Mouse (Mus musculus) G1E (cell line): Measurements from ENCODE around the gene Ptgfrn. TPM values are rescaled to one million over a fixed set of nuclear protein-coding genes. Genes with fewer than 3 reads are reported as not detected.

Experiments
- ATAC-seq: 2 replicates; pipeline ENCODE4 v1.8.0; 2016; ENCODE audit warnings: mild to moderate bottlenecking; ENCODE audit not compliant: insufficient number of reproducible peaks, poor library complexity, low FRiP score, severe bottlenecking; ENCODE audit errors: extremely low read depth
- DNase-seq: peaks from one replicate; pipeline ENCODE4 v3.0.0; 2012; ENCODE audit warnings: low spot score
- H3K27me3 ChIP-seq: 2 replicates; pipeline ENCODE4 v1.6.1; 2012; ENCODE audit warnings: mild to moderate bottlenecking, low read length, inconsistent platforms; ENCODE audit not compliant: insufficient read depth
- H3K36me3 ChIP-seq: replicated peaks from 2 replicates; pipeline ENCODE3; 2012; ENCODE audit warnings: mild to moderate bottlenecking, inconsistent platforms
- H3K4me1 ChIP-seq: 2 replicates; pipeline ENCODE4 v1.6.1; 2012; ENCODE audit warnings: low read depth, low read length, inconsistent platforms, mixed read lengths; ENCODE audit not compliant: insufficient read depth
- H3K4me3 ChIP-seq: 2 replicates; pipeline ENCODE4 v1.5.1; 2012; ENCODE audit warnings: low read depth, mild to moderate bottlenecking, inconsistent platforms, low read length, moderate library complexity, mixed read lengths
- H3K9me3 ChIP-seq: replicated peaks from 2 replicates; pipeline ENCODE4 v1.6.1; 2012; ENCODE audit warnings: inconsistent platforms
- CTCF ChIP-seq: IDR thresholded peaks from 2 replicates; pipeline ENCODE4 v1.5.1; 2012; ENCODE audit warnings: low read depth, low read length, inconsistent platforms, mixed read lengths
- GATA1 ChIP-seq: IDR thresholded peaks from 2 replicates; pipeline ENCODE4 v1.6.1; 2012; ENCODE audit warnings: borderline replicate concordance, low read length, inconsistent platforms, mixed read lengths
- GATA2 ChIP-seq: IDR thresholded peaks from 2 replicates; pipeline ENCODE4 v1.6.1; 2012; ENCODE audit warnings: low read depth, low read length, inconsistent platforms, borderline replicate concordance
- POLR2AphosphoS5 ChIP-seq: IDR thresholded peaks from 2 replicates; pipeline ENCODE4 v1.6.1; 2012; ENCODE audit warnings: low read depth, low read length, inconsistent platforms; ENCODE audit not compliant: insufficient replicate concordance
- TAL1 ChIP-seq: conservative IDR thresholded peaks from 2 replicates; pipeline ENCODE4 v1.6.1; 2012; ENCODE audit warnings: low read depth, low read length, inconsistent platforms, mixed read lengths
- polyA plus RNA-seq: library from polyadenylated mRNA; stranded (reverse); fragments of >175 nt; gene quantifications from 2 replicates; pipeline ENCODE4 v1.2.3, GENCODE M21; 2012
- total RNA-seq, 2 experiments: library from RNA; stranded (forward) in 1 of 2; stranded (reverse) in 1 of 2; fragments of 200-1000 nt in 1 of 2; fragments of >200 nt in 1 of 2; fragmentation: Nextera tagmentation in 1 of 2; gene quantifications; 2 replicates each; pipeline ENCODE4 v1.2.3; 2014 to 2017

The Ptgfrn gene
- total and polyA plus RNA-seq, 3 experiments = under 0.01 TPM; not detected in 2

DNA sequence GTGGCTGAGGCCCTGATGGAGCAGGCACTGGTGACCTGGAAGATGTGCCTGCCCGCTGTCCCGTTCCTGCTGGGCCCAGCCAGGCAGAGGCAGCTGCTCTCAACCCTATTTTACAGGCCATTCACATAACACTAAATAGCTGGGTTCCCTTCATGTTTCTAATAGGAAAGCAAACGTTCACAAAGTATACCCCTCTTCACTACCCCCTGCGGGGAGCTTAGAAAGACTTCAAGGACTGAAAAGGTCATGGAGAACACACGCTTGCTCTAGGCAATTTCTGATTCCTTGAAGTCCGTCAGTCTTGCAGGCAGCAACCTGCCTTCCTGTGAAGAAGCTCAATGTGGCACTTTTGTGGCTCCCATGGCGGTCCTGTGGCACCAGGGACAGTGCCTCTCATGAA lies 68.1 kb downstream of the Ptgfrn start:
- Histone ChIP-seq H3K36me3 (no peaks in the 10 kb centered on the region), H3K4me1 (no peaks in the 10 kb centered on the region), H3K9me3 (no peaks in the 10 kb centered on the region), H3K4me3 (no peak overlapping the region), H3K27me3 (peaks cover 7% of the 10 kb centered on the region)
- ATAC-seq (no peak), DNase-seq (no peak)
- TF ChIP-seq POLR2AphosphoS5 (no peak), GATA1 (no peak), GATA2 (no peak), TAL1 (no peak), CTCF (no peak)

DNA sequence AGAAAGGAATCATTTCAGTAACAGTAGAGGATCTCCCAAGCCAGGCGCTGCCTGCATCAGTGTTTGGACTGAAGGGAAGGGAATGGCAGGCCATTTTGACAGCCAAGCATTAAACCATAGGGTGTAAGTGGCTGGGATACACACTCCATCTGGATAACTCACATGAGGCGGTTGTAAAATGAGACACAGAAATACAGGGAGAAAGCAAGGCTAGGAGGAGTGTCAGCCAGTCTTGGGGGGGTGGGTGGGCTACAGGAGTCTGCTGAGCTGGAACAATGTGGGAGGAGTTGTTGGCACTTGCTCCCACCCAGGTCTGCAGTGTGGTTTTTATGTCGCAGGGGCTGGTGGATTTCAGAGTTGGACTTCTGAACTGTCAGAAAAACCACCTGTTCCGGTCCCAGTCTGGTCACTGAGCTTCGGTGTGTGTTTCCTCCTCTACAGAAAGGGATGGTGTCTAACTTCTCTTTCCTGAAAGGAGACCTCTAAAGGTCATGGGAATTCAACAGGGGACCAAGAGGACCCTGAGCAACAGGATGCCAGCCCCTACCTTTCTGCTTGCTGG lies 72.0 kb downstream of the Ptgfrn start:
- TF ChIP-seq GATA2 = no peak
- no peak for TF ChIP-seq POLR2AphosphoS5
- TF ChIP-seq CTCF = no peak
- TF ChIP-seq GATA1 = no peak
- no peak for TF ChIP-seq TAL1
- Histone ChIP-seq H3K4me3 (no peak overlapping the region), H3K9me3 (no peaks in the 10 kb centered on the region), H3K27me3 (peaks cover 7% of the 10 kb centered on the region), H3K4me1 (no peaks in the 10 kb centered on the region), H3K36me3 (no peaks in the 10 kb centered on the region)
- DNase-seq (no peak), ATAC-seq (no peak)

DNA sequence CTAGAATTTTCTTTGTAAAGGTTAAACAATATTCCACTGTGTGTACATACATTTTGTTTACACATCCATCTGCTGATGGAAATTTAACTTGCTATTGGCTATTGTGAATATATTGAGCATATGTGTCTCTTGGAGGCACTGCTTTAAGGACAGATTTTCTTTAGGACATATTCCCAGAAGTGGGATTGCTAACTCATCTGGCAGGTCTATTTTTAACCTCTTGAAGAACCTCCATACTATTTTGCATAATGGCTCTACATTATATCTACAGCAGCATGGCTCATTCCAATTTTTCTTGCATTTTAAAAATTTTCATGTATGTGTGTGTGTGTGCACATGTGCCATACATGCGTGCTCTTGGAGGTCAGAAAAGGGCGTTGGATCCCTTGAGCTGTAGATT lies 74.1 kb downstream of the Ptgfrn start:
- Histone ChIP-seq H3K4me3 (no peak overlapping the region), H3K9me3 (no peaks in the 10 kb centered on the region), H3K4me1 (no peaks in the 10 kb centered on the region), H3K36me3 (no peaks in the 10 kb centered on the region), H3K27me3 (peaks cover 7% of the 10 kb centered on the region)
- DNase-seq (no peak), ATAC-seq (no peak)
- TF ChIP-seq GATA1 = no peak

DNA sequence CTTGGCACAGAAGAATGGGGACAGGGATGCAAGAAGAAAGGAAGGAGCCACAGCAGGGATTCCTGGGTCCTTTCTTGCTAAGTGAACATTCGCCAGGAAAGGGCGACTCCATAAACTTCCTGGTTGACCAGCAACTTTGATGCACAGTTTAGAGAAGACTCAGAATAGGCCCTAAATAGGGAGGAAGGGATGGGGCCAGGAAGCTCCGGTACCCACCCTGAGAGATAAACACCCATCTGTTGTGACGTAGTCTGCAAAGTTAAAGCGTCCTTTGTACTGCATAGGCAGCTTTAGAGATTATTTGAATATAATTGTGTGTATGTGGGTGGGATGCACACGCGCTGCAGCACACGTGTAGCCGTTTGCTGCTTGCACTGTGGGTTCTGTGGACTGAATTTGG lies 75.6 kb downstream of the Ptgfrn start:
- TF ChIP-seq GATA2 = no peak
- TF ChIP-seq POLR2AphosphoS5 = no peak
- no peak for TF ChIP-seq TAL1
- no peak for TF ChIP-seq GATA1
- no peak for TF ChIP-seq CTCF
- DNase-seq (no peak), ATAC-seq (no peak)
- Histone ChIP-seq H3K36me3 (no peaks in the 10 kb centered on the region), H3K9me3 (no peaks in the 10 kb centered on the region), H3K4me1 (no peaks in the 10 kb centered on the region), H3K27me3 (peaks cover 7% of the 10 kb centered on the region; the same call in 1 of the 2 replicates), H3K4me3 (no peak overlapping the region)

DNA sequence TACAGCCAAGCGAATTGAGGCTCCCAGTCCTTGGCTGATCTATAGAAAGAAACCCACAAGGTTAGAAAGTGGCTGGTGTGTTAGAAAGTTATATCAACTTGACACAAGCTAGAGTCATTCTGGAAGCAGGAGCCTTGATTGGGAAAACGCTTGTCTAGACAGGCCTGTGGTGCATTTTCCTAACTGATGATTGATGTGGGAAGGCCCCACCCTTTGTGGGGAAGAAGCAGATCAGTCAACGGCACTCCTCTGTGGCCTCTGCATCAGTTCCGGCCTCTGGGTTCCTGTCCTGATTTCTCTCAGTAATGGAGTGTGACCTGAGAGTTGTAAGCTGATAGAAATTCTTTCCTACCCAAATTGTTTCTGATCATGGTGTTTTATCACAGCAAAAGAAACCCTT lies 76.4 kb downstream of the Ptgfrn start:
- DNase-seq = no peak

DNA sequence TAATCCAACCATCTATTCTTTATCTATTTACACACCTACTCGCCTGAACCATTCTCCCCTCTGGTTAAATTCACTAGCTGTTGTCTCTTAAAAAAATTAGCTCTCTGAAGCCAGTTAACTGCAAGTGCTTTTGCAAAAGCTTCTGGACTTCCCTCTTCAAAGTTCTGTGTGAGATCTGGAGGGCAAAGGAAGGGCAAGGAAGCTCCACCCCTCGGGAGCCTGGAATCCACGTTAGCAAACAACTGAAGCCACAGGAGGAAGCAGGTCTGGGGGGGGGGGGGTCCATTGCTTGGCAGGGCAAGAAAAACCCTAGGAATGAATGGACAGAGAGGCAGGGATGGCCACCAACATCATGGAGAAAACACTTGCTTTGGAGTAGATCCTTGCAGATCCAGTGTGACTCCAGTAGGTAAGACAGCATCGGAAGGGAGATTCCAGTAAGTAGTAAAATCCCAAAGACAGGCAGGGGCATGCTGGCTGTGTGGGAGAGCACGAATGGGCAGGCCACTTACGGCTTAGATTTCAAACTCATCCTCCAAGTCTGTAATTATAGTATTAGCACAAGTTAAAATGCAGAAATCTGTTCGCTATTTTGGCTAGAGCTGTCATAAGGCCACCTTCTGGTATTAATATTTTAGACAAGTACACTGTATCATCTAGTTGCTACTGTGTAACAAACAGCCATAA lies 78.5 kb downstream of the Ptgfrn start:
- no peak for TF ChIP-seq TAL1
- no peak for TF ChIP-seq GATA1
- TF ChIP-seq POLR2AphosphoS5 = no peak
- TF ChIP-seq CTCF = no peak
- TF ChIP-seq GATA2 = no peak
- DNase-seq (no peak), ATAC-seq (no peak)
- Histone ChIP-seq H3K4me1 (no peaks in the 10 kb centered on the region), H3K27me3 (peaks cover 3% of the 10 kb centered on the region; the same call in 1 of the 2 replicates), H3K9me3 (no peaks in the 10 kb centered on the region), H3K4me3 (no peak overlapping the region), H3K36me3 (no peaks in the 10 kb centered on the region)

More for the DNA sequence above, 76.4 kb downstream of the Ptgfrn start:
- H3K9me3 ChIP-seq = no peaks in the 10 kb centered on the region
- TF ChIP-seq GATA1 (no peak), POLR2AphosphoS5 (no peak), TAL1 (no peak), CTCF (no peak), GATA2 (no peak)
- H3K27me3 ChIP-seq = peaks cover 7% of the 10 kb centered on the region; the same call in 1 of the 2 replicates
- H3K4me3 ChIP-seq = no peak overlapping the region
- ATAC-seq = no peak
- no peaks in the 10 kb centered on the region for H3K36me3 ChIP-seq
- H3K4me1 ChIP-seq = no peaks in the 10 kb centered on the region

DNA sequence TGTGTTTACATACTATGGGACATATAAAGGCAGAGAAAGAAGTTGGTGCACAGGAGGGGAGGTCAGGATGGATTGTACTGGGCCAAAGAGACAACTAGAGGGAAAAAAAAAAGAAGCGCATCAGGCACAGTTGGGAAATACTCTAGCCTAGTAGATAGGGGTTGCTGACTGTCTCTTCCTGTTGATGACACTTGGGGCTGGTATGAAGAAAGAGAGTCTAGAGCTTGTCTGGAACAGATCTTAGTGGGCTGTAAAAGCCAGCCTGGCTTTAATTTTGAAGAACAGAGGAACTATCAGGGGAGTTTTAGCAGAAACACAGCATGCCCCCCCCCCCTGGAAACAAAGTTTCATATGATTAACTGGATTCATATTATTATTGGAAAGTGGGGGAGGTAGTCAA lies 79.4 kb downstream of the Ptgfrn start:
- ATAC-seq = no peak
- TF ChIP-seq GATA1 (no peak), GATA2 (no peak), CTCF (no peak), TAL1 (no peak), POLR2AphosphoS5 (no peak)

More for the DNA sequence above, 79.4 kb downstream of the Ptgfrn start:
- Histone ChIP-seq H3K4me1 (no peaks in the 10 kb centered on the region), H3K9me3 (no peaks in the 10 kb centered on the region), H3K4me3 (no peak overlapping the region), H3K27me3 (peaks cover 3% of the 10 kb centered on the region; the same call in 1 of the 2 replicates), H3K36me3 (no peaks in the 10 kb centered on the region)
- DNase-seq = no peak
